Mouse (Mus musculus) bone marrow, adult 2 months (tissue): Measurements from ENCODE around the gene Gm4737. TPM values are rescaled to one million over a fixed set of nuclear protein-coding genes. Genes with fewer than 3 reads are reported as not detected.

Experiments used
- H3K27ac ChIP-seq: fragments of 200-500 bp; 2 replicates; pipeline ENCODE4 v1.5.1; 2012; ENCODE audit warnings: low read depth, mild to moderate bottlenecking, control low read depth, inconsistent platforms, low read length; ENCODE audit not compliant: control insufficient read depth, poor library complexity, insufficient read depth
- H3K4me1 ChIP-seq: fragments of 200-500 bp; 2 replicates; pipeline ENCODE4 v1.6.1; 2011; ENCODE audit warnings: low read length; ENCODE audit not compliant: control insufficient read depth, insufficient read depth
- H3K4me3 ChIP-seq: fragments of 200-500 bp; replicated peaks from 2 replicates; pipeline ENCODE3; 2011; ENCODE audit warnings: mild to moderate bottlenecking, low read depth, low read length, control low read depth; ENCODE audit not compliant: control insufficient read depth
- CTCF ChIP-seq: fragments of 200-500 bp; IDR thresholded peaks from 2 replicates; pipeline ENCODE4 v1.5.1; 2011; ENCODE audit warnings: low read length, control low read depth; ENCODE audit not compliant: control insufficient read depth, insufficient read depth
- POLR2A ChIP-seq: fragments of 200-500 bp; IDR thresholded peaks from 2 replicates; pipeline ENCODE4 v1.6.1; 2011; ENCODE audit warnings: low read depth, mild to moderate bottlenecking, control low read depth, low read length, borderline replicate concordance; ENCODE audit not compliant: control insufficient read depth
- WGBS: fragments of 180-500 bp; shearing (Covaris S2); methylation state at CpG from one replicate; pipeline ENCODE4 v1.1.7; 2018; 5-methylcytosine and 5-hydroxymethylcytosine counted together
- polyA plus RNA-seq: library from polyadenylated mRNA; stranded (reverse); fragments of >200 nt; gene quantifications from 2 replicates; pipeline ENCODE4 v1.2.4, GENCODE M21; 2011; ENCODE audit warnings: low replicate concordance; ENCODE audit not compliant: missing spikeins, insufficient read depth, insufficient read length

Gm4737 gene
- polyA plus RNA-seq, 1 experiment, result 50.1 TPM

DNA sequence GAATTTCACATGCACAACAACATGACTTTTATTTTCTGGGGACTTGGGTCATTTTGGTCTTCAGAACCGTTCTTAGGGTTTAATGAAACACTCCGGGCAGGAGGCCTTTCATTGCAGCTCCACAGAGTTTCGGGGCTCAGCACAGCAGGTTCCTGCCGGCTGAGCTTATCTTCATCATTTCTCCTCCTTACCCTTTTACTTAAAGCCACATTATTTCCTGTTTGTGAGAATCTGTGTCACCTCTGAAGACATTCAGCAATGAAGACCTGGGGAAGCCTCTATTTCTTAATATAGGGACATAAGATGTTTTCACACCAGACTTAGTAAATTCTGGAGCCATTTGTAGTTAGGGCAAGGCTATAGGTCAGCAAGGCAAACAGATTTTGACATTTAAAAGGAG lies 47.4 kb downstream of the Gm4737 start:
- Histone ChIP-seq H3K4me3 (no peak overlapping the region), H3K4me1 (no peaks in the 10 kb centered on the region), H3K27ac (no peak overlapping the region)
- WGBS, result 11% methylated on average over 4 of the region's 4 CpGs
- TF ChIP-seq CTCF (no peak), POLR2A (no peak)

DNA sequence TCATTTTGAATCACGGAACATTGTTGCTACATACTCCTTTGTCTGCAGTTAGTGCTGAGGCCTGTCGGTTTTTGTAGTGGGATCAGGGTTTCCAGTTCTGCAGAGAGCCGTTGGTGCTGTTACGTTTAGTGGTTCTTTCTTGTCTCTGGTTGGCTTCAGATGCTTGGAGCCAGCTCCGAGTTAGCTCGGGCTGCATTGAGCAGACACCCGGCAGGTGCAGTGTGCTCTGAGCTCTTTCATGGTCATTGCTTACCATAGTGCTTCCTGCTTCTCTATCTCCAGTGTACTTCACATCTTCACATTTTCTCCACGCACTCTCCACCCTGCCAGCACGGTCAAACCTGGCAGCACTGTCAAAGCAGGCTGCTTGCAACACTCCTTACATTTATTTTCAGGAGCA lies 50.4 kb downstream of the Gm4737 start:
- H3K27ac ChIP-seq, result no peak overlapping the region
- no peak overlapping the region for H3K4me3 ChIP-seq
- TF ChIP-seq CTCF, result no peak
- no peak for TF ChIP-seq POLR2A
- WGBS, result 79% methylated on average over 9 of the region's 9 CpGs
- no peaks in the 10 kb centered on the region; the same call in 1 of the 2 replicates for H3K4me1 ChIP-seq

Other genes starting within 250 kb of the Gm4737 start
- 1.4 and 3.7 TPM in 2 replicates for gene Phldb2, start 201.5 kb downstream of the Gm4737 start, polyA plus RNA-seq
- gene Plcxd2, start 144.9 kb downstream of the Gm4737 start, polyA plus RNA-seq, result 0.85 TPM in 1 of 2 replicates, not detected in the other
- 0.70 TPM in 1 of 2 replicates, not detected in the other for gene Cd96, start 34.8 kb downstream of the Gm4737 start, polyA plus RNA-seq